Mouse (Mus musculus): ENCODE results near the gene Wfdc2. TPM values are rescaled to one million over a fixed set of nuclear protein-coding genes. Genes with fewer than 3 reads are reported as not detected.
"Not testable (repeated sequence)": the region's sequence is repeated elsewhere in the genome, so short reads cannot be mapped to it uniquely, and the experiment has no call there.

Wfdc2 gene
- total RNA-seq, 2 experiments from 2014 or later, result 1.0 to 1.2 TPM

DNA sequence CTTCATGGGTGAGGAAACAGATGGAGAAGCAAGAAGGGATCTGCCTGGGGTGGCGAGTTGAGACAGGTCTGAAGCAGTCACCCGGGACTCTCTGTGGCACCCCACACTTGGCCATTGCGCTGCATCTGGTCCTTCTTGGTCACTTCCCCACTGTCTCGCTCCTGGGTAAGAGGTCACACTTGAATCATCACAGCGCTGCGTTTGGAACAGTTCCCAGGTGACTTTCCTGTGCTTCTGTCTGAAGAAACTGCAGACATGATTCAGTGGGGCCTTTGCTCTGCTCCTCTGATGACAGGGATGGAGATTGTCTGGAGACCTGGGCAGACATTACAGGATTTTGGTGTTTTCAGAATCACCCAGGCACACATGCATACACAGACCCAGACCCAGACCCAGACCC lies 46.6 kb downstream of the Wfdc2 start:
- intact Hi-C loops (cut with DNase I), result no loop called here
- no peak for DNase-seq

- intact Hi-C loops (cut with DNase I), result not testable (repeated sequence)
- peak; percentile 49 to 54 for DNase-seq
These were observed 51.3 kb downstream of the Wfdc2 start, which contains the start of the genes Wfdc6b and Wfdc8 for GRCm38 (mm10) chr2:164613471-164613870. TSS of gene Wfdc6b (plus strand) at chr2:164613522. TSS of gene Wfdc8 (minus strand) at chr2:164613626.

DNA sequence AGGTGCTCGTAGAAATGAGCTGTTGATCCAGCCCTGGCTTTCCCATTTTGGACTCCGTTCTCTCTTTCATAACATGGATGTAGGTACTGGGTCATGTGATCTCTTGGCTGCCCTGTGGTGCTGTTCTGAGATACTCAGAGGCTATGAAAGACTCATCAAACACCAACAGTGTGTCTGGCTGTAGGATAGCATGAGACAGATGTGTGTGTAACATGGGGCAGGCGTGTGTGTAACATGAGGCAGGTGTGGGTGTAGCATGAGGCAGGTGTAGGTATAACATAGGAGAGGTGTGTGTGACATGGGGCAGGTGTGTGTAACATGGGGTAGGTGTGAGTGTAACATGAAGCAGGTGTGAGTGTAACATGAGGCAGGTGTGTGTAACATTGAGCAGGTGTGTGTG lies 53.2 kb downstream of the Wfdc2 start:
- DNase-seq, result no peak

More for the DNA sequence above, 53.2 kb downstream of the Wfdc2 start:
- intact Hi-C loops (cut with DNase I), result no loop called here

Other genes with a start within 250 kb of the Wfdc2 start
- not detected for gene Svs6, start 245.7 kb upstream of the Wfdc2 start, total RNA-seq (2021)
- not detected for gene Svs5, start 229.7 kb upstream of the Wfdc2 start, total RNA-seq (2021)
- gene Slpi, start 173.3 kb upstream of the Wfdc2 start, total RNA-seq (2021), result 10 to 100 TPM in 1 of 2 experiments, 1 to 10 TPM in 1; 8.0 to 11.0 TPM
- gene Rbpjl, start 159.3 kb upstream of the Wfdc2 start, total RNA-seq (2021), result not detected
- under 1 TPM; 0.51 to 0.75 TPM for gene Matn4, start 157.3 kb upstream of the Wfdc2 start, total RNA-seq (2021)
- 10 to 100 TPM; 20.6 to 20.7 TPM for gene Sdc4, start 118.5 kb upstream of the Wfdc2 start, total RNA-seq (2021)
- gene Sys1, start 105.4 kb upstream of the Wfdc2 start, total RNA-seq (2021), result 10 to 100 TPM; 23.0 to 24.6 TPM
- gene Gm20458, start 101.4 kb upstream of the Wfdc2 start, total RNA-seq (2021), result 1 to 10 TPM; 7.6 to 7.7 TPM
- gene Trp53tg5, start 88.7 kb upstream of the Wfdc2 start, total RNA-seq (2021), result not detected
- gene Dbndd2, start 76.3 kb upstream of the Wfdc2 start, total RNA-seq (2021), result 10 to 100 TPM; 14.3 to 15.8 TPM
- 10 to 100 TPM; 34.2 to 35.6 TPM for gene Pigt, start 64.9 kb upstream of the Wfdc2 start, total RNA-seq (2021)
- gene Spint3, start 11.0 kb downstream of the Wfdc2 start, total RNA-seq (2021), result not detected
- under 1 TPM in 1 of 2 experiments, not detected in 1; 0.53 TPM for gene Wfdc6a, start 23.0 kb downstream of the Wfdc2 start, total RNA-seq (2021)
- not detected for gene Eppin, start 31.2 kb downstream of the Wfdc2 start, total RNA-seq (2021)
- not detected for gene Wfdc6b, start 51.1 kb downstream of the Wfdc2 start, total RNA-seq (2021)
- not detected for gene Wfdc8, start 51.2 kb downstream of the Wfdc2 start, total RNA-seq (2021)
- not detected for gene Wfdc16, start 76.4 kb downstream of the Wfdc2 start, total RNA-seq (2021)
- gene Wfdc10, start 93.6 kb downstream of the Wfdc2 start, total RNA-seq (2021), result not detected
- gene Wfdc9, start 94.2 kb downstream of the Wfdc2 start, total RNA-seq (2021), result not detected
- not detected for gene Wfdc11, start 111.7 kb downstream of the Wfdc2 start, total RNA-seq (2021)
- gene Wfdc13, start 122.7 kb downstream of the Wfdc2 start, total RNA-seq (2021), result not detected
- not detected for gene Spint4, start 136.1 kb downstream of the Wfdc2 start, total RNA-seq (2021)
- gene Spint5, start 152.9 kb downstream of the Wfdc2 start, total RNA-seq (2021), result not detected
- not detected for gene Wfdc3, start 183.5 kb downstream of the Wfdc2 start, total RNA-seq (2021)
- gene Dnttip1, start 183.6 kb downstream of the Wfdc2 start, total RNA-seq (2021), result 10 to 100 TPM; 22.8 to 29.3 TPM
- 1 to 10 TPM; 2.5 to 3.1 TPM for gene Ube2c, start 207.5 kb downstream of the Wfdc2 start, total RNA-seq (2021)
- gene Tnnc2, start 217.6 kb downstream of the Wfdc2 start, total RNA-seq (2021), result not detected
- 10 to 100 TPM; 23.4 to 29.0 TPM for gene Snx21, start 223.4 kb downstream of the Wfdc2 start, total RNA-seq (2021)
- 10 to 100 TPM; 10.4 to 13.0 TPM for gene Acot8, start 242.5 kb downstream of the Wfdc2 start, total RNA-seq (2021)
- gene Zswim3, start 242.7 kb downstream of the Wfdc2 start, total RNA-seq (2021), result 1 to 10 TPM; 2.5 to 2.7 TPM

All from heart, postnatal 36 days (tissue).